Mouse (Mus musculus) neural tube, embryonic 11.5 days (tissue): Measurements from ENCODE around the gene Ick. TPM values are rescaled to one million over a fixed set of nuclear protein-coding genes. Genes with fewer than 3 reads are reported as not detected.

Experiments
- polyA plus RNA-seq: library from polyadenylated mRNA; unstranded; fragments of >200 nt; fragmentation: Nextera tagmentation; extraction: Ambion mirVana; gene quantifications from 2 replicates; pipeline ENCODE4 v1.2.1, GENCODE M21; 2014

Gene Ick
- polyA plus RNA-seq, 1 experiment from 2014 or later, result 35.9 TPM

Other genes with a start within 250 kb of the Ick start
- gene Elovl5, start 191.8 kb upstream of the Ick start, polyA plus RNA-seq, result 96.1 and 98.2 TPM in 2 replicates
- gene Gcm1, start 57.3 kb upstream of the Ick start, polyA plus RNA-seq, result not detected in 2 replicates
- gene Fbxo9, start 127 bp upstream of the Ick start, polyA plus RNA-seq, result 36.9 and 38.9 TPM in 2 replicates
- gene Gsta4, start 73.6 kb downstream of the Ick start, polyA plus RNA-seq, result 54.3 and 72.3 TPM in 2 replicates
- gene Gsta1, start 121.5 kb downstream of the Ick start, polyA plus RNA-seq, result not detected in 2 replicates
- gene Gm3776, start 147.9 kb downstream of the Ick start, polyA plus RNA-seq, result not detected in 2 replicates
- gene Gm10639, start 180.7 kb downstream of the Ick start, polyA plus RNA-seq, result not detected in 2 replicates
- not detected in 2 replicates for gene Omt2a, start 205.6 kb downstream of the Ick start, polyA plus RNA-seq
- gene Omt2b, start 218.4 kb downstream of the Ick start, polyA plus RNA-seq, result not detected in 2 replicates
- gene Gsta2, start 246.6 kb downstream of the Ick start, polyA plus RNA-seq, result not detected in 2 replicates